Mouse (Mus musculus) thymus, postnatal 14 days (tissue): Measurements from ENCODE around the gene Slc4a2.

Experiments
- DNase-seq: peaks from one replicate; pipeline ENCODE4 v3.0.0; 2021

Slc4a2 gene

DNA sequence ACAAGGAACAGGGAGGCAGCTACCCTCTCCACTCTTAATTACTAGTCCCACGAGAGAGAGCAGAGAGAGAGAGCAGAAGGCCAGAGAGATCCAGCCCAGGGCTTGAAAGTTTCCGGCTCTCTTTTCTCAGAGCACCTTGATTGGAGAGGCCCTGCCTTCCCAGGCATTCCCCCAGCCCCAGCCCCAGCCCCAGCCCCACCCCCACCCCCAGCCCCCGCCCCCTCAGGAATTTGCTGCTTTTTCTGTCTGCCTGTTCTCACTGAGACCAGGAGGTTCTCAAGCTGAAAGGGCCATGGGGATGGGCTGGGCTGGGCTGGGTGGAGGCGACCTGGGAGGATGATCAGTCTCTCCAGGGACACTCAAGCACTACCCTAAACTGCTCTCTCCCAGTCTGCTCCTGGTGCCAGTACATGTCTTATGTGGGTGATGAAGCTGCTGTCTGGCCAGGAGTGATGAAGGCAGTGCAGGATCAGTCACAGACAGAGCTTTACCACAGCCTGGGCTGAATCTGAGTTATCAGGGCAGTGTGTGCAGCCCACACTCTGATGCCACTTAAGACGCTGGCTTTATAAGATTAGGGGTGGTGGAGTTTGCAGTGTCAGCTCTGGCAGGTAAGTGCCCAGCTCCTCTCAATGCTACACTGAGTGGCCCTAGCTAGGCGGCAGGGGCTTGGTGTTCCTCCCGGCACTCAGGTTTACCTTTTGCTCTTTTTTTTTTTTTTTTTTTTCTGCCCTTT is 49.4 kb downstream of the Slc4a2 start:
- no peak for DNase-seq

- no peak for DNase-seq
Observed at GRCm38 (mm10) chr5:24474025-24474722, 50.5 kb downstream of the Slc4a2 start.

GRCm38 (mm10) chr5:24474723-24475261 is 51.2 kb downstream of the Slc4a2 start:
- DNase-seq: peak; percentile 64

GRCm38 (mm10) chr5:24475476-24476241 is 52.0 kb downstream of the Slc4a2 start:
- no peak for DNase-seq

GRCm38 (mm10) chr5:24477909-24478308 is 54.3 kb downstream of the Slc4a2 start:
- DNase-seq: no peak

- peak; percentile 53 for DNase-seq
Observed at GRCm38 (mm10) chr5:24481647-24482046, 58.0 kb downstream of the Slc4a2 start.

DNA sequence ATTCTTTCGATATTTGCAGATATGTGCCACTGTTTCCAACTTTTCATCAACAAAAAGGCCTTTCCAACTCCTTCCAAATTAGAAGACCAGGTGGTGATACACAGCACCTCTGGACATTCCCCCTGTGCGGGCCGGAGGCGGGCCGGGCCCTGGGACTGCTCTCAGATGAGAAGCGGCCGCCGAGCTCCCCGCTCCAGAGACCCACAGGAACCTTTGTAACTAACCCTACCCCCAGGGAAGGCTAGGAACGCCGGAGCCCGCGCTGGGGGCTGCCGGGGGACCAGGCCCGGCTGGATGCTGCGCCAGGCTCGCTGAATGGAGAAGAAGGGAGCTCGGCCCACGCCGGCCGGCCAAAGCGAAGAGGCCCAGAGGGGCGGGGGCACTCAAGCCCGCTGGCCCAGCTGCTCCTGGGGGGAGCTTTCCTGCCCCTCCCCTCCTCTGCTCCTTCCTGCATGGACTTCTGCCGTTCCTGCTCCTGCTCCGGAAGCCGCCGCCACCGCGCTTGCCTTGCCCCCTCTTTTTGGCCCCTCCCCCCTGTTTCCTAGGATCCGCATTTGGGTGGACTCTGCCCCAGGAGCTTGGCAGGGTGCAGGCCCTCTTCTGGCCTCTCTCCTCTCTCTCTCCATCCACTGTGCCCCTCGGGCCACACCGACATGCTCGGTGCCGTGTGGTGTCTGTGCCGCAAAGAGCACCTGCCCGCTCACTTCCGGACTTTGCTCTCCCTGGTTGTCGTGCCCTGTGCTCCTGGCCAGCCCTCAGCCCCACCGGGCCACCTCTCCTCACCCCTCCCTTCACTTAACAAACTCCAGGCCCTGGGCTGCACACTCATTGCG is 58.8 kb downstream of the Slc4a2 start:
- DNase-seq: no peak

DNA sequence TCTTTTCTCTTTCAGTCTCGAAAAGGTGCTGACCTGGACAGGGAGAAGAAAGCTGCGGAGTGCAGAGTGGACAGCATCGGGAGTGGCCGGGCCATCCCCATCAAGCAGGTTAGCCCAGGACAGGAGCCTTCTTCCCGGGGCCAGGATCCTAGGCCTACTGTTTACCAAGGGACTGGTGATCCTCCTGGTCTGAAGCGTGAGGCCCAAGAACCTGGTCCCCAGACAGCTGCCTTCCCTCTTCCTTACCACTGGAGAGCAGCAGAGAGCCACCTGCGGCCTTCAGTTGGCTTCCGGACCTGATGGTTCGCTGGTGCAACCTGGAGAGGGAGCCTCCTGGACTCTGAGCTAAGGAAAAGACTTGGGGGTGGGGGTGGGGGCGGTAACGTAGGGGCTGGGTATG is 59.7 kb downstream of the Slc4a2 start:
- peak; percentile 57 for DNase-seq

DNA sequence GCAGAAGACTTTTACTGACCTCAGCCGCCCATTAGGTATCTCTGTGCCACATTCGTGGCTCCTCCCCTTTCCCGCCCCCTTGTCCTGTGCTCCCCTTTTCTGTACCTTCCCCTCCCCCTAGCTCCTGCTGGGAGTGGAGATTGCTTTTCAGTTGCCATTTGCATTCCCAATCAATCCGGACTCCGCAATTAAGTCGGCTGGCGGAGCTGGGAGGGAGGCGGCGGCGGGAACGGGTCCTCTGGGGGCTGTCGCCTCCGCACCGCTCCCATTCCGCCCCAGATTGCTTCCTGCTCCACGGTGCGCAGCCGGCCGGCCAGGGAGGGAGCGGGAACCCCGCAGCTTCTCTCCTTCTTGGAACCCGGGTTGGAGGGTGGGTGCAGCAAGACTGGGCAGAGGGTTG is 61.3 kb downstream of the Slc4a2 start:
- no peak for DNase-seq

DNA sequence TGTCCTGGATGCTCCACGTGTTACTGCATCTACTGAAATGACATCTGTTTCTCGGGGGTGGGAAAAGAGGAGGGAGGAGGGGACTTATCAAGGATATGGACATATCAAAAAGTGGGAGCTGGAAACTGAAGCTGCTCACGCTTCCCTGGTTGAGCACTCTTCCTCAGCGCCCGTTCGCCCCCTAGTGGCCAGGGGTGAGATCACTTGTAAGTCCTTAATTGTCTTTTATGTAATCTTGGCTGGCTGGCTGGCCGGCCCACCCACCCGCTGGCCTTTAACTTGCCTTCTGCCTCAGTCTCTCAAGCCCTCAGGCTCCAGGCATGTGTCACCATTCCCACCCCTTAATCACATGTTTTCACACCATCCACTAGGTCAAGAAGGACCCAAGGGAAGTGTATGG is 62.5 kb downstream of the Slc4a2 start:
- peak; percentile 81 for DNase-seq

DNA sequence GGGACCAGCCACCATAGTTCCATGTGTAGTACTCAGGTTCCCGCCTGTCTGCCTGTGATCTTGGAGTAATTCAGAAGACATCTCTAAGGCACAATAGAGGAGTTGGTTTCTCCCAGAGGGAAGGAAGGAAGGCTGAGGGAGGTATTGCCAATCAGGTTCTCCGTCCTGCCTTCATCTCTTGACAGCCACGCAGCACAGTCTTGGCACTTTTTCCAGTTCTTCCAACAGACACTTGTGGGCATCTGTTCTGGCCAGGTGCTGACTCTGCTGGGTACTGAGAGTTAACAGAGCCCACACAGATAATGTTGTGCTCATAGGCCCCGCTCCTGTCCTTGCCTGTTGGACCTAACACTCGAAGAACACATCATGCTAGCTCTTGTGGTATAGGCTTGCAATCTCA is 63.1 kb downstream of the Slc4a2 start:
- DNase-seq: no peak

DNA sequence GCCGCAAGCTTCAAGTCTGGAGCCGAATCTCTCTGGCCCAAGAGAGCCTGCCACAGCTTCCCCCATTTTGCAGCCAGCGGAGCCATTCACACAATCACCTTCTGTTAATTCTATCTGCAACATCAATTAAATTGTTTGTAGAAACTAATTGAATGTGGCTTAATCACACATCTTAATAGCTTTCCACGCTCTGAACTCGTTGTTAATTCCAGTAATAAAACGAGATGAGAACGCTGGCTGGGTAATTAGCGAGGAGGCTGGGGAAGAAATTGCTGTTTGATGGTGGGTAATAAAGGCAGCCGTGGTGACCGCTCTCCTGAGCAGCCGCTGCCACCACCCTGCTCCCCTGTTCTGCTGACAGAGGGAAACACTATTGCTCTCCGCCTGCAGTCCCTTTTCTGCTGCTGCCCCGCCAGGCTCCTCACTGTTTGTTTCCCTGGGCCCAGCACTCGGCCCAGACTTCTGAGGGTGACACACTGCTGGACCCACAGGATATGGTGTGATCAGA is 66.8 kb downstream of the Slc4a2 start:
- DNase-seq: no peak
